Mouse (Mus musculus) lung, postnatal 0 days (tissue): ENCODE results near the gene Rassf1.

Experiments
- CTCF ChIP-seq: IDR thresholded peaks from 2 replicates; pipeline ENCODE4 v1.5.1; 2016; ENCODE audit warnings: antibody characterized with exemption, mild to moderate bottlenecking
- EP300 ChIP-seq: IDR thresholded peaks from 2 replicates; pipeline ENCODE4 v1.6.1; 2016; ENCODE audit warnings: antibody characterized with exemption, mild to moderate bottlenecking, control low read depth

GRCm38 (mm10) chr9:107551890-107552355 lies 568 bp downstream of the Rassf1 start:
- TF ChIP-seq CTCF (no peak), EP300 (no peak)
